Mouse (Mus musculus) bone marrow macrophage, adult 2 months (primary cell): ENCODE measurements around the gene Adgre5.

Source experiments
- CTCF ChIP-seq: IDR thresholded peaks from 2 replicates; pipeline ENCODE4 v1.5.1; 2012; ENCODE audit warnings: low read depth, mild to moderate bottlenecking, low read length, moderate library complexity
- POLR2A ChIP-seq: IDR thresholded peaks from 2 replicates; pipeline ENCODE4 v1.6.1; 2012; ENCODE audit warnings: mild to moderate bottlenecking, low read depth, low read length, borderline replicate concordance

- TF ChIP-seq CTCF (no peak), POLR2A (no peak)
Observed at GRCm38 (mm10) chr8:83689264-83689663, 51.9 kb downstream of the Adgre5 start.
